Mouse (Mus musculus): ENCODE data around the gene Tmem229b. TPM values are rescaled to one million over a fixed set of nuclear protein-coding genes. Genes with fewer than 3 reads are reported as not detected.

Gene Tmem229b
- polyA plus RNA-seq, 1 experiment from 2014 or later = 3.9 TPM

DNA sequence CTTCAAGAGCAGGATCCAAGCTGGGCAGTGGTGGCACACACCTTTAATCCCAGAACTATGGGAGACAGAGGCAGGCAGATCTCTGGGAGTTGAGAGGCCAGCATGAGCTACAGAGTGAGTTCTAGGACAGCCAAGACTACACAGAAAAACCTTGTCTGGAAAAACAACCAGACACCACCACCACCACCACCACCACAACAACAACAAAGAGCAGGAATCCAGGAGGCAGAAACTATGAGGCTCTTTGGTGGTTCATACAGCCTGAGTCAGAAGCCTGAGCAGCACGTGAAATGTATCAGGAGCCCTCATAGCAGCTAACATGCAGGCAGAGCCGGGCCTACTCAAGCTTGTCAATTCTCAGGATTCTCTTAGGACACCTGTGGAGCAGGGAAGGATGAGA, 26.3 kb downstream of the Tmem229b start:
- H3K9me3 ChIP-seq (replicated peaks; ENCODE audit: control insufficient read depth, low read length) = no peaks in the 10 kb centered on the region
- no peaks in the 10 kb centered on the region for H3K27me3 ChIP-seq (ENCODE audit: control insufficient read depth, insufficient read depth, low read length)
- no peak overlapping the region for H3K9ac ChIP-seq (replicated peaks; ENCODE audit: low read length)
- WGBS = 71% methylated on average over 2 of the region's 2 CpGs
- ATAC-seq (replicated peaks; ENCODE audit: insufficient number of reproducible peaks, low FRiP score, low TSS enrichment, low read depth) = no peak
- no peak overlapping the region for H3K4me2 ChIP-seq (ENCODE audit: low read depth, low read length)
- no peak for DNase-seq (ENCODE audit: low spot score)
- no peaks in the 10 kb centered on the region for H3K4me1 ChIP-seq (ENCODE audit: control insufficient read depth, insufficient read depth, low read length)
- H3K27ac ChIP-seq (replicated peaks; ENCODE audit: low read depth, low read length) = no peak overlapping the region
- H3K36me3 ChIP-seq (replicated peaks; ENCODE audit: control insufficient read depth, insufficient read depth, low read depth, low read length) = no peaks in the 10 kb centered on the region
- no peak overlapping the region for H3K4me3 ChIP-seq (ENCODE audit: low read depth, low read length)

DNA sequence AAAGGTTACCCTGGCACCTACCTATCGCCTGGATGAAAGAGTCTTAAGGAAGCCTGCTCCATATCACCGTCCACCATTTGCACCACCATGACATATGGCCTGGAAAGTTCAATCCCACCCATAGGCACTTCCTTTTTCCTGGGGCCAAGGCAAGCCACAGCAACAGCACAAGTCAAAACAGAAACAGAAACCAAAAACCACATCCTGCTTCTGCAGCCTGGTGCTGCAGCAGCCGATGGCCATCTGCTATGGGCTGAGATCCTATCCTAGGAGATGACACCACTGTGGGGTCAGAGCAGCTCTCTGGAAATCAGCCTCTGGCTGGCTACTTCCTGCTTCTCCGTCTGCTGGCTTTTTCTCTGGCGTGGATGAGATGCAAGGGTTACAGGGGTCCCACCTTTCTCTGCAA, 26.7 kb downstream of the Tmem229b start:
- no peak overlapping the region for H3K27ac ChIP-seq (replicated peaks; ENCODE audit: low read depth, low read length)
- no peaks in the 10 kb centered on the region for H3K4me1 ChIP-seq (ENCODE audit: control insufficient read depth, insufficient read depth, low read length)
- no peak overlapping the region for H3K4me3 ChIP-seq (ENCODE audit: low read depth, low read length)
- ATAC-seq (replicated peaks; ENCODE audit: insufficient number of reproducible peaks, low FRiP score, low TSS enrichment, low read depth) (no peak), DNase-seq (ENCODE audit: low spot score) (no peak)
- 68% methylated on average over 5 of the region's 5 CpGs for WGBS
- H3K4me2 ChIP-seq (ENCODE audit: low read depth, low read length) = no peak overlapping the region
- H3K36me3 ChIP-seq (replicated peaks; ENCODE audit: control insufficient read depth, insufficient read depth, low read depth, low read length) = no peaks in the 10 kb centered on the region
- no peaks in the 10 kb centered on the region for H3K9me3 ChIP-seq (replicated peaks; ENCODE audit: control insufficient read depth, low read length)
- H3K27me3 ChIP-seq (ENCODE audit: control insufficient read depth, insufficient read depth, low read length) = no peaks in the 10 kb centered on the region
- no peak overlapping the region for H3K9ac ChIP-seq (replicated peaks; ENCODE audit: low read length)

GRCm38 (mm10) chr12:78977552-78977951, 29.9 kb downstream of the Tmem229b start:
- DNase-seq (ENCODE audit: low spot score) (no peak), ATAC-seq (replicated peaks; ENCODE audit: insufficient number of reproducible peaks, low FRiP score, low TSS enrichment, low read depth) (no peak)
- H3K27me3 ChIP-seq (ENCODE audit: control insufficient read depth, insufficient read depth, low read length) = no peaks in the 10 kb centered on the region
- H3K4me1 ChIP-seq (ENCODE audit: control insufficient read depth, insufficient read depth, low read length) = no peaks in the 10 kb centered on the region
- no peak overlapping the region for H3K9ac ChIP-seq (replicated peaks; ENCODE audit: low read length)
- no peak overlapping the region for H3K4me2 ChIP-seq (ENCODE audit: low read depth, low read length)
- H3K27ac ChIP-seq (replicated peaks; ENCODE audit: low read depth, low read length) = no peak overlapping the region
- no peaks in the 10 kb centered on the region for H3K36me3 ChIP-seq (replicated peaks; ENCODE audit: control insufficient read depth, insufficient read depth, low read depth, low read length)
- no peak overlapping the region for H3K4me3 ChIP-seq (ENCODE audit: low read depth, low read length)
- 85% methylated on average over 4 of the region's 4 CpGs for WGBS
- no peaks in the 10 kb centered on the region for H3K9me3 ChIP-seq (replicated peaks; ENCODE audit: control insufficient read depth, low read length)

DNA sequence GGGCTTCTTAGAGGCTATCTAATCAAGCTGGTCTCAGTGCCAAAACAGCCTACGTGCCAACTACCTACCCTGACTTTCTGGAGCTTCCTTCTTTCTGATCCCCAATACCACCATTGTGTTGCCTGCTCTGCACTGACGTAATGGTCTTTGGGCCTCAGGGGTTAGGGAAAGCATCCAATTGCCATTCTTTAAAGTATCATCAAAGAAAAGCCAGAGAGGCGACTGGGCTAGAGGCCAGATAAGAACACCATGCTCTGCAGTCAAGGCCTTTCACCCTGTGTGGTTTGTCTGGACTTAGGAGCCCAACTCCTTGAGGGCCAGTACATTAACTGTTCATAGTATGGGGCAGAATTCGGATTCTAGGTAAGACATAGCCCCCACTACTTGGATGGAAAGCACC, 30.3 kb downstream of the Tmem229b start:
- no peak overlapping the region for H3K27ac ChIP-seq (replicated peaks; ENCODE audit: low read depth, low read length)
- DNase-seq (ENCODE audit: low spot score) (no peak), ATAC-seq (replicated peaks; ENCODE audit: insufficient number of reproducible peaks, low FRiP score, low TSS enrichment, low read depth) (no peak)
- H3K9ac ChIP-seq (replicated peaks; ENCODE audit: low read length) = no peak overlapping the region
- H3K27me3 ChIP-seq (ENCODE audit: control insufficient read depth, insufficient read depth, low read length) = no peaks in the 10 kb centered on the region
- no peaks in the 10 kb centered on the region for H3K36me3 ChIP-seq (replicated peaks; ENCODE audit: control insufficient read depth, insufficient read depth, low read depth, low read length)
- H3K4me2 ChIP-seq (ENCODE audit: low read depth, low read length) = no peak overlapping the region
- no peaks in the 10 kb centered on the region for H3K4me1 ChIP-seq (ENCODE audit: control insufficient read depth, insufficient read depth, low read length)
- WGBS = 77% methylated on average over 4 of the region's 4 CpGs
- H3K9me3 ChIP-seq (replicated peaks; ENCODE audit: control insufficient read depth, low read length) = no peaks in the 10 kb centered on the region
- no peak overlapping the region for H3K4me3 ChIP-seq (ENCODE audit: low read depth, low read length)

DNA sequence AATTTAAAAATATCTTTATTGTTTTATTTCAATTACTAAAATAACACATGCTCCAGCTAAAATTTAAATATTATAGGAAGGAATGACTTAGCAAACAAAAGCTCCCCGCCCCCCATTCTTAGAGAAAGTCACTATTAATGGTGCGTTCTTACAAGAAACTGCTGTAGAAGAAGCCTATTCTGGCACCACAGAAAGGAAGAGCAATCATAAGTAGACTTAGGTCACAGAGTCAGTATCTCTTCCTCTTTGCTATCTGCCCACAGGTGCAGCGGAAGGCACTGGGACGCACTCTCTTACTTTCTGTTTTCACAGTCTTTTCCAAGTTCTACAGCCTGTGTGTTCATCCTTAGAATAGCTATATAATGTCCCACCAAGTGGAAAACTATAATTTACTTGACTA, 31.6 kb downstream of the Tmem229b start:
- ATAC-seq (replicated peaks; ENCODE audit: insufficient number of reproducible peaks, low FRiP score, low TSS enrichment, low read depth) (no peak), DNase-seq (ENCODE audit: low spot score) (no peak)
- Histone ChIP-seq H3K4me3 (ENCODE audit: low read depth, low read length) (no peak overlapping the region), H3K4me2 (ENCODE audit: low read depth, low read length) (no peak overlapping the region), H3K27me3 (ENCODE audit: control insufficient read depth, insufficient read depth, low read length) (no peaks in the 10 kb centered on the region), H3K27ac (replicated peaks; ENCODE audit: low read depth, low read length) (no peak overlapping the region), H3K36me3 (replicated peaks; ENCODE audit: control insufficient read depth, insufficient read depth, low read depth, low read length) (no peaks in the 10 kb centered on the region), H3K9me3 (replicated peaks; ENCODE audit: control insufficient read depth, low read length) (no peaks in the 10 kb centered on the region), H3K9ac (replicated peaks; ENCODE audit: low read length) (no peak overlapping the region), H3K4me1 (ENCODE audit: control insufficient read depth, insufficient read depth, low read length) (no peaks in the 10 kb centered on the region)
- WGBS = 92% methylated on average over 4 of the region's 4 CpGs

DNA sequence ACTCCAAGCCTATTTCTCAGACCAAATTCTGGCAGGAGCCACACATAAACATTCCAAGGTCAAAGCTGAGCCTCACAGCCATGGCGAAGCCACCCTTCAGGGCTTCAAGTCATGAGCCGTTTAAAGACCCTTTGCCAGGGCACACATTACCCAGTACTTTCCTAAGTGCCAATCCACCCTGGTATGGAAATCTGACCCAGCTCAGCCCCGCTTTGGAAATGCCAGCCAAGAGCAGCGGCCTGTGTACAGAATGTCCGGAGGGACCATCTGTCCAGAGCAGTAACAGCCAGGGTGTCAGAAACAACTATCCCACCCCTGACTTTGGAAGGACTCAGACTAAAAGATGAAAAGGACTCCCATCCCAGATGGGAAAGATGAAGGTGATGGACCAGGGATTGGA, 32.7 kb downstream of the Tmem229b start:
- H3K4me3 ChIP-seq (ENCODE audit: low read depth, low read length) = no peak overlapping the region
- no peaks in the 10 kb centered on the region for H3K4me1 ChIP-seq (ENCODE audit: control insufficient read depth, insufficient read depth, low read length)
- no peak overlapping the region for H3K4me2 ChIP-seq (ENCODE audit: low read depth, low read length)
- no peaks in the 10 kb centered on the region for H3K36me3 ChIP-seq (replicated peaks; ENCODE audit: control insufficient read depth, insufficient read depth, low read depth, low read length)
- H3K9ac ChIP-seq (replicated peaks; ENCODE audit: low read length) = no peak overlapping the region
- no peaks in the 10 kb centered on the region for H3K9me3 ChIP-seq (replicated peaks; ENCODE audit: control insufficient read depth, low read length)
- H3K27ac ChIP-seq (replicated peaks; ENCODE audit: low read depth, low read length) = no peak overlapping the region
- ATAC-seq (replicated peaks; ENCODE audit: insufficient number of reproducible peaks, low FRiP score, low TSS enrichment, low read depth) (no peak), DNase-seq (ENCODE audit: low spot score) (no peak)
- 94% methylated on average over 5 of the region's 5 CpGs for WGBS
- no peaks in the 10 kb centered on the region for H3K27me3 ChIP-seq (ENCODE audit: control insufficient read depth, insufficient read depth, low read length)

DNA sequence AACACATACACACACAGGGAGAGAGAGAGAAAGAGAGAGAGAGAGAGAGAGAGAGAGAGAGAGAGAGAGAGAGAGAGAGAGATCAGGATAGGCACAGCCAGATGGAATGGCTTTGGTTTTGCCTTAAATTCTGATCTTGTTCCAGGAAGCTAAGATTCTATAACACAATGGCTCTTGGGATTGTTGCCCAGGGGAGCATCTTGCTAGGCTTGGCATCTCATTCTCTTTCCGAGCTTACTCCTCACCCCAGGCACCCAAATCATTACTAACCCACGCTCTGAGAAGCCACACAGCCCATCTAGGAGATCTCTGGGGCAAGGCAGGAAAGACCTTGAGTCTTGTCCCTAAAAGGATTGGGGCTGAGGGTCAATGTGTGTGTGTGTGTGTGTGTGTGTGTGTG, 33.6 kb downstream of the Tmem229b start:
- Histone ChIP-seq H3K4me3 (ENCODE audit: low read depth, low read length) (no peak overlapping the region), H3K27ac (replicated peaks; ENCODE audit: low read depth, low read length) (no peak overlapping the region), H3K9ac (replicated peaks; ENCODE audit: low read length) (no peak overlapping the region), H3K4me2 (ENCODE audit: low read depth, low read length) (no peak overlapping the region), H3K4me1 (ENCODE audit: control insufficient read depth, insufficient read depth, low read length) (no peaks in the 10 kb centered on the region), H3K36me3 (replicated peaks; ENCODE audit: control insufficient read depth, insufficient read depth, low read depth, low read length) (no peaks in the 10 kb centered on the region), H3K9me3 (replicated peaks; ENCODE audit: control insufficient read depth, low read length) (no peaks in the 10 kb centered on the region), H3K27me3 (ENCODE audit: control insufficient read depth, insufficient read depth, low read length) (no peaks in the 10 kb centered on the region)
- 81% methylated on average over 2 of the region's 2 CpGs for WGBS
- ATAC-seq (replicated peaks; ENCODE audit: insufficient number of reproducible peaks, low FRiP score, low TSS enrichment, low read depth) = no peak
- DNase-seq (ENCODE audit: low spot score) = no peak

- Histone ChIP-seq H3K4me3 (ENCODE audit: low read depth, low read length) (no peak overlapping the region), H3K36me3 (replicated peaks; ENCODE audit: control insufficient read depth, insufficient read depth, low read depth, low read length) (no peaks in the 10 kb centered on the region), H3K27me3 (ENCODE audit: control insufficient read depth, insufficient read depth, low read length) (no peaks in the 10 kb centered on the region), H3K9ac (replicated peaks; ENCODE audit: low read length) (no peak overlapping the region), H3K4me2 (ENCODE audit: low read depth, low read length) (no peak overlapping the region), H3K9me3 (replicated peaks; ENCODE audit: control insufficient read depth, low read length) (no peaks in the 10 kb centered on the region), H3K27ac (replicated peaks; ENCODE audit: low read depth, low read length) (no peak overlapping the region), H3K4me1 (ENCODE audit: control insufficient read depth, insufficient read depth, low read length) (no peaks in the 10 kb centered on the region)
- WGBS = 45% methylated on average over 2 of the region's 2 CpGs
- ATAC-seq (replicated peaks; ENCODE audit: insufficient number of reproducible peaks, low FRiP score, low TSS enrichment, low read depth) (no peak), DNase-seq (ENCODE audit: low spot score) (no peak)
Measured at GRCm38 (mm10) chr12:78971649-78972048, 35.8 kb downstream of the Tmem229b start.
